Mouse (Mus musculus) thymus, adult 2 months (tissue): ENCODE measurements around the gene BC028528. TPM values are rescaled to one million over a fixed set of nuclear protein-coding genes. Genes with fewer than 3 reads are reported as not detected.
A peak's percentile ranks its signal among the peaks of the same experiment; 100 is the strongest.

Experiments used
- DNase-seq: peaks from one replicate; pipeline ENCODE4 v3.0.0; 2021
- H3K27ac ChIP-seq: fragments of 200-500 bp; 2 replicates; pipeline ENCODE4 v1.5.1; 2012; ENCODE audit warnings: low read length, control low read depth; ENCODE audit not compliant: control insufficient read depth, insufficient read depth
- H3K27me3 ChIP-seq: fragments of 200-500 bp; 2 replicates; pipeline ENCODE4 v1.6.1; 2012; ENCODE audit warnings: mild to moderate bottlenecking, low read length, moderate library complexity, mixed read lengths; ENCODE audit not compliant: control insufficient read depth, insufficient read depth
- H3K36me3 ChIP-seq: fragments of 200-500 bp; 2 replicates; pipeline ENCODE4 v1.6.1; 2012; ENCODE audit warnings: mild to moderate bottlenecking, low read length, moderate library complexity; ENCODE audit not compliant: control insufficient read depth, insufficient read depth
- H3K4me1 ChIP-seq: fragments of 200-500 bp; replicated peaks from 2 replicates; pipeline ENCODE4 v1.6.1; 2012; ENCODE audit warnings: low read length; ENCODE audit not compliant: control insufficient read depth, insufficient read depth
- H3K4me3 ChIP-seq: fragments of 200-500 bp; 2 replicates; pipeline ENCODE4 v1.5.1; 2012; ENCODE audit warnings: mild to moderate bottlenecking, low read length, control low read depth, moderate library complexity; ENCODE audit not compliant: control insufficient read depth, insufficient read depth
- CTCF ChIP-seq: fragments of 200-500 bp; IDR thresholded peaks from 2 replicates; pipeline ENCODE4 v1.5.1; 2012; ENCODE audit warnings: mild to moderate bottlenecking, control low read depth, low read length, moderate library complexity, borderline replicate concordance; ENCODE audit not compliant: control insufficient read depth, poor library complexity, insufficient read depth; ENCODE audit errors: extremely low read depth
- POLR2A ChIP-seq: fragments of 200-500 bp; IDR thresholded peaks from 2 replicates; pipeline ENCODE4 v1.6.1; 2012; ENCODE audit warnings: mild to moderate bottlenecking, low read length, control low read depth, moderate library complexity; ENCODE audit not compliant: control insufficient read depth, poor library complexity, insufficient read depth; ENCODE audit errors: extremely low read depth
- WGBS: fragments of 180-500 bp; shearing (Covaris S2); methylation state at CpG from one replicate; pipeline ENCODE4 v1.1.7; 2018; 5-methylcytosine and 5-hydroxymethylcytosine counted together
- polyA plus RNA-seq: library from polyadenylated mRNA; depleted of rRNA; stranded (reverse); fragments of >200 nt; gene quantifications from 2 replicates; pipeline ENCODE4 v1.2.3, GENCODE M21; 2012; rRNA removed

BC028528 gene
- 4.5 and 6.0 TPM in 2 replicates for polyA plus RNA-seq

DNA sequence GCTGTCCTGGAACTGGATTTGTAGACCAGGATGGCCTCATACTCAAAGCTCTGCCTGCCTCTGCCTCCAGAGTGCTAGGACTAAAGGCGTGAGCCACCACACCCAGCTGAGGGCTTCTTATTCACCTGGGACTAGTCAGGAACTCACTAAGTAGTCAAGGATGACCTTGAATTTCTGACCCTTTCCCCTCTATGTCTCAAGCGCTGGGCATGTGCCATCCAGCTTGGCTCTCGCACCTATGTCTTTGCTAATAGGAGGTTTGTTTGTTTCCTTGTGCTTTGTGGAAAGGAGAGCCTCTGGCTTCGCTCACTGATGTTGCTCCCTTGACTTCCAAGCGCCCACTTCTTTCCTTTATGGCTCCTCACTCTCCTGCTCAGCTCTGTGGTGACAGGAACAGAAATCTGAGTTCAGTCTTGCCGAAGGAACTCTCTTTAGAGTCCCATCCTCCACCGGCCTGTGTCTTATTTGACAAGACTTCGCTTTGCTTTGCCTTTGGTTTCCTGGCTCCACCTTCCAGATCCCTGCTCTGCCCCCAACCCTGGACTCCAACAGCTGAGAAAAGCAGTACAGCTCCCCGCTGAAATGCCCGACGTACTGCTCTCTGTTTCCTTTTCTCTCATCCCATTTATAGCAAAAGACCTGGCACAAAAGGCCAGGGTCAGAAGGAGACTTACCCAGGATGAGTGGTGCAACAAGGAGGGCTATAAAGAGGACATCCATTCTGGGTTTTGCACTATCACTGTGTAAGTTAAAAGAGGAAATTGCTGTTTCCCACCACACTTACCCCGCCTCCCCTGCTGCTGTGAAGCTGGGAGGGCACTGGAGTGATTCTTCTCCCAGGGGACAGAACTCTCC lies at the start of gene BC028528:
Gene BC028528, minus strand, starts transcription at position 795 of the 855 bp plus-strand sequence.
- H3K4me3 ChIP-seq = no peak within 1 kb of the TSS
- DNase-seq = peak; percentile 32
- peak within 1 kb of the TSS; percentile 25; the same call in 1 of the 2 replicates for H3K27ac ChIP-seq
- TF ChIP-seq CTCF (no peak), POLR2A (no peak)
- WGBS = 21% methylated on average over 12 of the region's 12 CpGs
- peaks cover 25% of the 10 kb centered on the region for H3K4me1 ChIP-seq
- no peaks in the 10 kb centered on the region for H3K36me3 ChIP-seq
- H3K27me3 ChIP-seq = no peaks in the 10 kb centered on the region

DNA sequence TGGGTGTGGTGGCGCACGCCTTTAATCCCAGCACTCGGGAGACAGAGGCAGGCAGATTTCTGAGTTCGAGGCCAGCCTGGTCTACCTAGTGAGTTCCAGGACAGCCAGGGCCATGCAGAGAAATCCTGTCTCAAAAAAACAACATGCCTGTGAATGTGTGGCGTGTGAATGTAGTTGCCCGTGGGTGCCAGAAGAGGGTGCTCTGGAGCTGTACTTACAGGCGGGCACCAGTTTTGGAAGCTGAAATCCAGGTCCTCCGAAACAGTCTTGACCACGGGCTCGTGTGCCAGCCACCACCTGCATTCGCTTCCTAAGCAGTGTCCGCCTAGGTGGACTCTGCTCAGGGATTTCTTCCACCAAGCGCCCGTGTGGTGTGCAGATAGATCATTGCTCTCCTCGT lies 47.0 kb upstream of the BC028528 start:
- no peak overlapping the region for H3K4me3 ChIP-seq
- no peak overlapping the region for H3K27ac ChIP-seq
- peaks cover 91% of the 10 kb centered on the region for H3K36me3 ChIP-seq
- WGBS = 94% methylated on average over 15 of the region's 15 CpGs
- DNase-seq = peak; percentile 35
- no peaks in the 10 kb centered on the region for H3K4me1 ChIP-seq
- TF ChIP-seq CTCF (peak; percentile 69; the same call in 1 of the 2 replicates), POLR2A (no peak)
- no peaks in the 10 kb centered on the region for H3K27me3 ChIP-seq

DNA sequence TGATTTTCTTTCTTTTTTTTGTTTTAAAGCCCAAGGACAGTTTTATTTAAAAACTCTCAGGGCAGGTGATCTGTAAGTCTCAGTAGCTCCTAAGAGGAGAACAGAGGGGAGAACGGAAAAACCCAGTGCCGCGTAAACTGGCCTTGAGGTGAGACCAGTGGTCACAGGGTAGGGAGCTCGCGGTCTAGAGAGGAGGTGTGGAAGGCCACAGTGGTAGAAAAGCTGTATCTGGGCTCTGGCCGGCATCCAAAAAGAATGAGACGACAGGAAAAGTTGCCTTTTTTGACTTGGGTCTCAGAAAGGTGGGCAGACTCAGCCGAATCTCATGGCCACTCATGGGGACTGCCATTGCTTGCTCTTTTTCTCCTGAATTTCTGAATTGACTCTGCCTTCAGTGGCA lies 46.4 kb upstream of the BC028528 start:
- H3K27ac ChIP-seq = no peak overlapping the region
- 70% methylated on average over 8 of the region's 8 CpGs for WGBS
- no peaks in the 10 kb centered on the region for H3K27me3 ChIP-seq
- no peaks in the 10 kb centered on the region for H3K4me1 ChIP-seq
- no peak overlapping the region for H3K4me3 ChIP-seq
- DNase-seq = no peak
- no peak for TF ChIP-seq POLR2A
- H3K36me3 ChIP-seq = peaks cover 88% of the 10 kb centered on the region

- Histone ChIP-seq H3K27ac (no peak overlapping the region), H3K27me3 (no peaks in the 10 kb centered on the region), H3K36me3 (peaks cover 50% of the 10 kb centered on the region), H3K4me3 (no peak overlapping the region), H3K4me1 (peaks cover 6% of the 10 kb centered on the region)
- no peak for DNase-seq
- TF ChIP-seq POLR2A (no peak), CTCF (no peak)
- WGBS = 96% methylated on average over 1 of the region's 1 CpGs
These were observed 42.6 kb upstream of the BC028528 start for GRCm38 (mm10) chr3:95934448-95934847.

- H3K27me3 ChIP-seq = no peaks in the 10 kb centered on the region
- no peak for DNase-seq
- 91% methylated on average over 7 of the region's 7 CpGs for WGBS
- TF ChIP-seq CTCF = no peak
- TF ChIP-seq POLR2A = no peak
- H3K27ac ChIP-seq = no peak overlapping the region
- H3K36me3 ChIP-seq = peaks cover 38% of the 10 kb centered on the region
- peaks cover 9% of the 10 kb centered on the region for H3K4me1 ChIP-seq
- no peak overlapping the region for H3K4me3 ChIP-seq
These were observed 41.4 kb upstream of the BC028528 start for GRCm38 (mm10) chr3:95933111-95933750.

DNA sequence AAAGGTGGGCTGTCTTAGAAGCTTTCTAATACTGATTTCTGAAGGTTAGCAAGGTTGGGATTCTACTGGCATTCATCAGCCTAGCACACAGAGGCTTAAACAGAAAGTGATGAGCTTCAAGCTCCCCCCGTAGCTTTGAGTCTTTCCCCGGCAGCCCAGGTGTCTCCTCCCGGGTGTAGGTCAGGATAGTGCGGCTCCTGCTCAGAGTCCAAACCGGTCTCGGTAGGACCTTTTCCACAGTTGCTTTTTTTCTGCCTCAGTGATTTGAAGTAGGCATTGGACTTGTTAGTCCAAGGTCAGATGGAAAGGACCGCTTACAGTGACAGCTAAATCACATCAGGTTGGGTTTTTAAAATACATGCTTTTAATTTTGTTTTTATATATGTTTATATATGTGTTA lies 40.8 kb upstream of the BC028528 start:
- 76% methylated on average over 7 of the region's 7 CpGs for WGBS
- Histone ChIP-seq H3K27me3 (no peaks in the 10 kb centered on the region), H3K4me1 (peaks cover 11% of the 10 kb centered on the region), H3K4me3 (no peak overlapping the region), H3K27ac (no peak overlapping the region), H3K36me3 (peaks cover 31% of the 10 kb centered on the region)
- DNase-seq = no peak
- TF ChIP-seq POLR2A (no peak), CTCF (no peak)

- TF ChIP-seq CTCF (no peak), POLR2A (no peak)
- H3K27me3 ChIP-seq = no peaks in the 10 kb centered on the region
- no peak overlapping the region for H3K4me3 ChIP-seq
- peaks cover 15% of the 10 kb centered on the region for H3K4me1 ChIP-seq
- H3K27ac ChIP-seq = no peak overlapping the region
- 50% methylated on average over 1 of the region's 1 CpGs for WGBS
- no peak for DNase-seq
- H3K36me3 ChIP-seq = peaks cover 27% of the 10 kb centered on the region
These were observed 40.4 kb upstream of the BC028528 start for GRCm38 (mm10) chr3:95932157-95932556.
